Mouse (Mus musculus): ENCODE data around the gene Hoxa2.

DNA sequence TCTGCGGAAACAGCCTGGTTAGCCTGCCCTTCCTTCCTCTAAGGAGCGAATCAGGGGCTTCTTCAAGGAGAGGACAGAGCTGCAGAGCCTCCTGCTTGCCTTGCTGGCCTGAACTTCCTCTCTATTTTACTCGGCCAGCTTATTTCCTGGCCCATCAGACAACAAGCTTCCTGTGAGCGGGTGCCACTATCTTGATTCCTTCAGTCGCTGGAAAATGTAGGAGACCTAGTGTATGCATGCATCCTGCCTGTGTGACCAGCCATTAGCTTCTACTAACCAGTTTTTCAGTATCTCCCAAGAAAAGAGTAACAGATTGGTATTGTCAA, 6.2 kb upstream of the Hoxa2 start:
- TF ChIP-seq POLR2A (IDR thresholded peaks at IDR 0.05; ENCODE audit: borderline replicate concordance, extremely low read depth, low read depth, low read length): no peak
- no peak for TF ChIP-seq CTCF (IDR thresholded peaks at IDR 0.05; ENCODE audit: insufficient read depth, low read length)

All from lung, adult 2 months (tissue).